Mouse (Mus musculus): Measurements from ENCODE around the gene Tspoap1. TPM values are rescaled to one million over a fixed set of nuclear protein-coding genes. Genes with fewer than 3 reads are reported as not detected.

Gene Tspoap1
- polyA plus RNA-seq, 1 experiment from 2014 or later, result 0.64 TPM

- TF ChIP-seq EP300 (IDR thresholded peaks at IDR 0.05), result no peak
- TF ChIP-seq CTCF (IDR thresholded peaks at IDR 0.05), result no peak
- no peak for DNase-seq (ENCODE audit: low spot score)
- no peak overlapping the region for H3K4me2 ChIP-seq (replicated peaks; ENCODE audit: low read depth, low read length)
- no peak for ATAC-seq
- H3K36me3 ChIP-seq (ENCODE audit: insufficient read depth, low read length), result no peaks in the 10 kb centered on the region
- H3K9me3 ChIP-seq (ENCODE audit: low read length), result no peaks in the 10 kb centered on the region
- H3K4me1 ChIP-seq (ENCODE audit: insufficient read depth, low read depth, low read length), result no peaks in the 10 kb centered on the region
- H3K4me3 ChIP-seq (ENCODE audit: low read depth, low read length), result no peak overlapping the region
- H3K9ac ChIP-seq (replicated peaks; ENCODE audit: low read depth), result no peak overlapping the region
- no peaks in the 10 kb centered on the region for H3K27me3 ChIP-seq (replicated peaks; ENCODE audit: insufficient read depth, low read length)
- no peak overlapping the region for H3K27ac ChIP-seq (ENCODE audit: low read length)
- WGBS, result 73% methylated on average over 3 of the region's 3 CpGs
Observed at GRCm38 (mm10) chr11:87722168-87722567, 38.2 kb upstream of the Tspoap1 start.

- H3K27ac ChIP-seq (ENCODE audit: low read length), result no peak overlapping the region
- no peaks in the 10 kb centered on the region for H3K27me3 ChIP-seq (replicated peaks; ENCODE audit: insufficient read depth, low read length)
- WGBS, result 80% methylated on average over 4 of the region's 4 CpGs
- no peaks in the 10 kb centered on the region for H3K4me1 ChIP-seq (ENCODE audit: insufficient read depth, low read depth, low read length)
- TF ChIP-seq EP300 (IDR thresholded peaks at IDR 0.05), result no peak
- TF ChIP-seq CTCF (IDR thresholded peaks at IDR 0.05), result no peak
- no peaks in the 10 kb centered on the region for H3K36me3 ChIP-seq (ENCODE audit: insufficient read depth, low read length)
- ATAC-seq, result no peak
- H3K9ac ChIP-seq (replicated peaks; ENCODE audit: low read depth), result no peak overlapping the region
- no peak for DNase-seq (ENCODE audit: low spot score)
- H3K4me3 ChIP-seq (ENCODE audit: low read depth, low read length), result no peak overlapping the region
- H3K4me2 ChIP-seq (replicated peaks; ENCODE audit: low read depth, low read length), result no peak overlapping the region
- H3K9me3 ChIP-seq (ENCODE audit: low read length), result no peaks in the 10 kb centered on the region
Observed at GRCm38 (mm10) chr11:87722891-87723290, 37.5 kb upstream of the Tspoap1 start.

GRCm38 (mm10) chr11:87725515-87725914 is 34.8 kb upstream of the Tspoap1 start:
- Histone ChIP-seq H3K27me3 (replicated peaks; ENCODE audit: insufficient read depth, low read length) (no peaks in the 10 kb centered on the region), H3K4me3 (ENCODE audit: low read depth, low read length) (no peak overlapping the region), H3K9ac (replicated peaks; ENCODE audit: low read depth) (no peak overlapping the region), H3K4me1 (ENCODE audit: insufficient read depth, low read depth, low read length) (no peaks in the 10 kb centered on the region), H3K27ac (ENCODE audit: low read length) (peak overlapping the region; percentile 40), H3K36me3 (ENCODE audit: insufficient read depth, low read length) (no peaks in the 10 kb centered on the region), H3K4me2 (replicated peaks; ENCODE audit: low read depth, low read length) (no peak overlapping the region), H3K9me3 (ENCODE audit: low read length) (no peaks in the 10 kb centered on the region)
- ATAC-seq (no peak), DNase-seq (ENCODE audit: low spot score) (no peak)
- TF ChIP-seq EP300 (IDR thresholded peaks at IDR 0.05) (no peak), CTCF (IDR thresholded peaks at IDR 0.05) (no peak)

GRCm38 (mm10) chr11:87725964-87726562 is 34.3 kb upstream of the Tspoap1 start:
- Histone ChIP-seq H3K9me3 (ENCODE audit: low read length) (no peaks in the 10 kb centered on the region), H3K4me1 (ENCODE audit: insufficient read depth, low read depth, low read length) (no peaks in the 10 kb centered on the region), H3K4me2 (replicated peaks; ENCODE audit: low read depth, low read length) (no peak overlapping the region), H3K36me3 (ENCODE audit: insufficient read depth, low read length) (no peaks in the 10 kb centered on the region), H3K27ac (ENCODE audit: low read length) (peak overlapping the region; percentile 40), H3K4me3 (ENCODE audit: low read depth, low read length) (no peak overlapping the region), H3K27me3 (replicated peaks; ENCODE audit: insufficient read depth, low read length) (no peaks in the 10 kb centered on the region), H3K9ac (replicated peaks; ENCODE audit: low read depth) (no peak overlapping the region)
- 12% methylated on average over 6 of the region's 6 CpGs for WGBS
- ATAC-seq (peak; percentile 73), DNase-seq (ENCODE audit: low spot score) (peak; percentile 53)
- TF ChIP-seq EP300 (IDR thresholded peaks at IDR 0.05) (no peak), CTCF (IDR thresholded peaks at IDR 0.05) (no peak)

GRCm38 (mm10) chr11:87727021-87727420 is 33.3 kb upstream of the Tspoap1 start:
- H3K4me2 ChIP-seq (replicated peaks; ENCODE audit: low read depth, low read length), result no peak overlapping the region
- DNase-seq (ENCODE audit: low spot score) (no peak), ATAC-seq (no peak)
- H3K27me3 ChIP-seq (replicated peaks; ENCODE audit: insufficient read depth, low read length), result no peaks in the 10 kb centered on the region
- no peaks in the 10 kb centered on the region for H3K4me1 ChIP-seq (ENCODE audit: insufficient read depth, low read depth, low read length)
- no peak overlapping the region for H3K4me3 ChIP-seq (ENCODE audit: low read depth, low read length)
- no peaks in the 10 kb centered on the region for H3K9me3 ChIP-seq (ENCODE audit: low read length)
- 59% methylated on average over 11 of the region's 11 CpGs for WGBS
- H3K36me3 ChIP-seq (ENCODE audit: insufficient read depth, low read length), result no peaks in the 10 kb centered on the region
- TF ChIP-seq EP300 (IDR thresholded peaks at IDR 0.05), result no peak
- TF ChIP-seq CTCF (IDR thresholded peaks at IDR 0.05), result no peak
- no peak overlapping the region for H3K9ac ChIP-seq (replicated peaks; ENCODE audit: low read depth)
- H3K27ac ChIP-seq (ENCODE audit: low read length), result 0 out of 2 replicates have a peak overlapping the region, but pooled peaks have one; percentile 40

- H3K36me3 ChIP-seq (ENCODE audit: insufficient read depth, low read length), result no peaks in the 10 kb centered on the region
- WGBS, result 78% methylated on average over 4 of the region's 4 CpGs
- no peak overlapping the region for H3K4me3 ChIP-seq (ENCODE audit: low read depth, low read length)
- no peak for DNase-seq (ENCODE audit: low spot score)
- no peaks in the 10 kb centered on the region for H3K4me1 ChIP-seq (ENCODE audit: insufficient read depth, low read depth, low read length)
- no peaks in the 10 kb centered on the region for H3K27me3 ChIP-seq (replicated peaks; ENCODE audit: insufficient read depth, low read length)
- no peak overlapping the region for H3K4me2 ChIP-seq (replicated peaks; ENCODE audit: low read depth, low read length)
- no peak overlapping the region for H3K27ac ChIP-seq (ENCODE audit: low read length)
- no peaks in the 10 kb centered on the region for H3K9me3 ChIP-seq (ENCODE audit: low read length)
- TF ChIP-seq CTCF (IDR thresholded peaks at IDR 0.05) (no peak), EP300 (IDR thresholded peaks at IDR 0.05) (no peak)
- ATAC-seq, result no peak
- H3K9ac ChIP-seq (replicated peaks; ENCODE audit: low read depth), result no peak overlapping the region
Observed at GRCm38 (mm10) chr11:87727471-87727870, 32.9 kb upstream of the Tspoap1 start.
